Mouse (Mus musculus): ENCODE data around the gene Il11.
"Not testable (repeated sequence)": the region's sequence is repeated elsewhere in the genome, so short reads cannot be mapped to it uniquely, and the experiment has no call there.

Il11 gene

DNA sequence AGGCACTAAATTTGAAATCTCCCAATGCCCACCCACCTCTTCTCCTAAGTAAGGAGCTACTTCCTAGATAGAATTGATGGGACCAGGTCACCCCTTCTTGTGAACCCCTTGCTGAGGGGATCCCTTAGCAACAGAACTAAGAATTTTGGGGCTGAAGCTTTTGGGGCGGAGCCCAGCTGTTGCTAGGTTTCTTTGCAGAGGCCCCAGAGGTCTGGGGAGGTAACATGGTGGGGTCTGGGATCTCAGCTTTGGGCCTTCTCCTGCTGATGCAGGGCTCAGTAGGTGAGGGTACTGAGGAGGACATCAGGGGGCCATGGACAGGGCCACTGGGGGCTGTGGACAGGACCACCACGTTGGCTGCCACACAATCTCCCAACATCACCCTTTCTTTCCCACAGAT is at the start of gene Il11, which contains the start of gene Tmem190:
Gene Il11, minus strand, starts transcription at position 101 of the 400 bp plus-strand sequence.
Gene Tmem190, plus strand, starts transcription at position 179 of the 400 bp plus-strand sequence.
- DNase-seq: no peak

DNA sequence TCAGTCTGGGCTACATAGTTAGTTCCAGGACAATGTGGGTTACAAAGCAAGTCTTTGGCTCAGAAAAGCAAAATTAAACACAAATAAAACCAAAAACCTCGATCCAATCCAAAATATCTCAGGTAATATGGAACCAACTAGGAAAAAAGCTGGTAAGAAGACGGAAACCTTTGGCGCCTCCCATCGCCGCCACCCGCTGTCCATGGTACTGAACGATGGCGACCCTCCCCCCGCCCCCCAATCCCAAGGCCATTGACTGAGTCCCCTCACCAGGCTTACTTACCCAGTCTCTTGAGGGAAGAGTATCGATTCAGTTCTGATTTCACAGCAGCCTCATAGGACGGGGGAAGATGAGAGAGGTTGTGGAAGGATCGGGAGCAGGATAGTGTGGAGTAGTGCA is 47.8 kb upstream of the Il11 start:
- DNase-seq: no peak

DNA sequence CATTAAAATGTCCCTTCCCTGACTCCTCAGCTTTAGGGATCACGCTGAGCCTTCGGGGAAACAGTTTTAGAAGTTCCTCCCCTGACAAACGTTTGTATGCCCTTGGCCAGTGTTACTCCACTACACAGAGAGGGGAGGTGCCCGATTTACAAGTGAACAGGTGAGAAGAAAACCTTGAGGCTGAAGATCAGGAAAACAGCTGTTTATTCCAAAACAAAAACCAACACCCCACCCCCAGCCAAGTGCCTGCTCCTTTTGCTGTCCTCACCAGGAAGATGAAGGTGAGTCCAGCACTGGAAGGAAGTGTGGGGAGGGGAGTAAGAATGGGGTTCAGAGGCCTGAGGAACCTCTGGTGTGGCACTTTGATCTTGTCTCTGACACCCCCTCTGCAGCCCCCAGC is 42.7 kb upstream of the Il11 start:
- no peak for DNase-seq

DNA sequence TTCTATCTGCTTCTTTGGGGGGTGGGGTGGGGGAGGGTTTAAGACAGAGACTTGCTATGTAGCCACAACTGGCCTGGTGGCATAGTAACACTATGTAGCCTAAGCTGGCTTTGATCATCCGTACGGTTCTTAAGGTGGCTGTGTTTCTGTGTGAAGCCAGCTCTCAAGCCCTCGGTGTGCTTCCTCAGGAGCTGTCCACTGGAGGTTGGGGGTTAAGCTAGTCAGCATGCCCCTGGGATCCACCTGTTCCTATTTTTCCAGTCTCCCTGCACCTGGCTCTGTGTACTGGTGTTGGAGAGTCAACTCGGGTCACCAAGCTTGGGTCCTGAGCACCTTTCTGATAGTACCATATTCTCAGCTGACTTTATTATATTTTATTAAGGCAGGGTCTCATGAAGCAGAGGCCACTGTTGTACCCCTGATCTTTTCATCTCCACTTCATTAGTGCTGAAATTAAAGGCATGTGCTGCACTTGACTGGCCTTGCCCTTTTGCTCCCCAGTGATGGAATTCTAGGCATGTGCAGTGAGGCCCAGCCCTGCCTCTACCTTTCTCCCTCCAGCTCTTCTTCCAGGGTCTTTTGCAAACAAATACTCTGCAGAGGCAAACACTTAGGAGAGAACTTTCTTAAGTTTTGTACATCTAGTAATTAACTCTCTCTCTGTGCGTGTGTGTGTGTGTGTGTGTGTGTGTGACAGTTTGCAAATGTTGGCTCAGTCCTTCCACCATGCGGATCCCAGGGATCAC is 39.7 kb upstream of the Il11 start:
- no peak for DNase-seq

DNA sequence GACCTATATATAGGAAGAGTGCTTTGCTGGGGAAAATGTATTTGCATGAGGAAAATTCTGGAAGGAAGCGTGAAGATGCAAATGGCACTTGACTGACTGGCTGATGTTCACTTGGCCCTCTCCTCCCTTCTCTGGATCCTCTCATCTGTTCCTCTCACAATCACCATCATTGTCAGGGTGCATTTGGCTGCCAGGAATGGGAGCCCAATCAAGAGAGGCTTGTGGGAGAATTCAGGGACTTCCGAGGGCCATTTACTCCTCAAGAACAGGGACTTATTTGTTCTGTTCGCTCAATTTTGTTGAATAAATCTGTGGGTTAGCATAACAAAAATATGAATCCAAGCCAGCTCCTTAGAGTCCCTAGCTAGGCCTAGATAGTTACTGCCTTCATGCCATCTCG is 39.0 kb upstream of the Il11 start:
- no peak for DNase-seq

DNA sequence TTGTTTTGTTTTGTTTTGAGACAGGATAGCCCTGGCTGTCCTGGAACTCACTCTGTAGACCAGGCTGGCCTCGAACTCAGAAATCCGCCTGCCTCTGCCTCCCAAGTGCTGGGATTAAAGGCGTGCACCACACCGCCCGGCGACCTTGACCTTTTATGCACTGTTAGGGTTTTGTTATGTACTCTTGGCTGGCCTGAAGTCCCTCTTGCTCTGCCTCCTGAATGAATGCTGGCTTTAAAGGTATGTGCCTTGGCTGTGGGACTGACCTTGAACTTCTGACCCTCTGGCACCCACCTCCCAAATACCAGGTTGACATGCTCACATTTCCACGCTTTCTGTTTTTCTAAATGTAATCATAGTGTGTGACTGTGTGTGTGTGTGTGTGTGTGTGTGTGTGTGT is 38.3 kb upstream of the Il11 start:
- DNase-seq: not testable (repeated sequence)

DNA sequence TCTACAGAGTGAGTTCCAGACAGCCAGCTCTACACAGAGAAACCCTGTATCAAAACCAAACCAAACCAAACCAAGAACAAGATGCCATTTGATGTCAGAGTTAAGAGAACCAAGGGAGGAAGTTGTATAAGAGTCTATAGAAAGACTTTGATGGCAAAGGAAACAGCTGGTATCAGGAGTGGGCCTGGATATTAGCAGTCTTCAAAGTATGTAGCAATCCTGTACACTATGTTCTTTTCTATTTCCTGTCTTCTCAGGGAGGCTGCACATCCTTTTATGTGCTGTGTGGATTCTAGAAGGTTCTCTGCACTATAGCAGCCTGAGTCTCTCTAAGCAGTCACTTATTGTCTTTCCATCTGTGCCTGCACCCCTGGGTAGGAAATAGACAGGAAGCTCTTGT is 33.9 kb upstream of the Il11 start:
- no peak for DNase-seq

DNA sequence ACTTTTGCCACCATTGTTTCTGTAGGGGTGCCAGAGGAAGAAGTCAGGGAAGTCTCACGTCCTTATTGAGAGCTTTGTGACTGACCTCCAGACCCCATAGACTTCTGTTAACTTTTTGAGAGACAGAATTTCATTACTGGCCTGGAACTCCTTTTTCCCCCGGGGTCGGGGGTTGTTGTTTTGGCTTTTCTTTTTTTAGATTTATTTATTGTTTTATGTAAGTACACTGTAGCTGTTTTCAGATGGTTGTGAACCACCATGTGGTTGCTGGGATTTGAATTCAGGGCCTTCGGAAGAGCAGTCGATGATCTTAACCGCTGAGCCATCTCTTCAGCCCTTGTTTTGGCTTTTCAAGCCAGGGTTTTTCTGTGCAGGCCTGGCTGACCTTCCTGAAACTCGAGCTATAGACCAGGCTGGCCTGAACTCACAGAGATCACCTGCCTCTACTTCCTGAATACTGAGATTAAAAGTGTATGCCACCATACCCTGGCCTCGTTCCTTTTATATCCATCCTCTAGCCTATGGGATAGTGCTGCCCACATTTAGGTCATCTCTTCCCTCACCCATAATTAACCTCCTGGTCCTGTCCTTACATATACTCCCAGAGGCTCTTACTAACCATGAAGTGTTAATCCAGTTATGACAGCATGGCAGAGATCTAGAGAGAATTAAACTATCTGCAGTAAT is 30.6 kb upstream of the Il11 start:
- DNase-seq: peak; percentile 34

DNA sequence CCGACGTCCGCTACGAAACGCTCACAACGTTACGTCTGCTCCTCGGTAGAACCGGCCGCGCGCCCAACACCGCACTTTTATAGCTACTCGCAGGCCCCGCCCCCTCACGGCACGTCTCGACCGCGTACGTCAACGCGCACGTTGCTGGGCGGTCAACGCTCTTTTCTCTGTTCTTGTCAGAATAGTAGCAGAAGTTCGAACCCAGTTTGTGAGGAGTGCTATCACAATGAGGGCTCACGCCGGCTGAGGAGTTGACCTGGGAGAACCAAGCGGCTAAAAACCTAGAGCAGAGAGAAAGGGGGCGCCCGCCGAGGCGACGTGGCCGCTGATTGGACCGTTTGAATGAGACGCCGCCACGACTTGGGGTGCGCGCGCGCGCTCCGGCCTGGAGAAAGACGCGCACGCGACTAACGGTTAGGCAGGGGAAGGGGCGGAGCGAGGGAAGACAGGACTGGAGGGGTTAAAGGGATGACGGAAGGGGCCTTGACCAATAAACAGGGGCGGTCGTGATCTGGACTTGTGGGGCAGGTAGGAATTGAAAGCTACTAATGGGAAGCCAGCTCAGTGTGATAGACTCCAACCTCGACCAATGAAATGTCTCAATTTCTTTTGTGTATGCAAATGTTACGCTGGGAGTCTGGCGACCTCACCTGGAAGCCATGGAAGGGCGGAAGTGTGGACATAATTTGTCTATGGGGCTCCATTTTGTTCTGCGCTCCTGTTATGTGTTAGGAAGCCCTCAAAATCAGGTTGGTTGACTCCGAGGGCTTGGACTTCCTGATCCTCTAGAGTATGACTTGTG is 29.8 kb upstream of the Il11 start, which contains the start of gene Ube2s:
Gene Ube2s, minus strand, starts transcription at position 288 of the 802 bp plus-strand sequence.
- peak; percentile 100 for DNase-seq

DNA sequence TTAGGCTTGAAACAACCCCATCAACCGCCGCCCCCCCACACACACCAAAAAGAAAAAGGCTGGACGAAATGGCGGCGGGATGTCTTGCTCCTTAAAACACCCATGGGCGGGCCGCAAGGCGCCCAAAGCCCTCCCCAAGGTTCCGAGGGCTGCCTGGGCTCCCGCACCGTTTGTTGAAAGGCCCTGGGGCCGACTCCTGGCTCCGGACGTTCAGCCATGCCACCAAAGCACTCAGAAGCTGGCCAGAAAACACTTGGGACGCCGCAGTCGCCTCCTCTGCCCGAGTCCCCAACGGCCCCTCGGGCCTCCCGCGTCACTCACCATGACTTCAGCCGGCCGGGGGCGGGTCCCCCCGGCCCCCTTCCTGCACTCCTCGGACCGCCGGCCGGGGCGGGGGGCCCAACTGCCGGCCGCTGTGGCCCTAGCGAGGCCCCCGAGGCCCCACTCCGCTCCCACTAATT is 29.2 kb upstream of the Il11 start:
- no peak for DNase-seq

DNA sequence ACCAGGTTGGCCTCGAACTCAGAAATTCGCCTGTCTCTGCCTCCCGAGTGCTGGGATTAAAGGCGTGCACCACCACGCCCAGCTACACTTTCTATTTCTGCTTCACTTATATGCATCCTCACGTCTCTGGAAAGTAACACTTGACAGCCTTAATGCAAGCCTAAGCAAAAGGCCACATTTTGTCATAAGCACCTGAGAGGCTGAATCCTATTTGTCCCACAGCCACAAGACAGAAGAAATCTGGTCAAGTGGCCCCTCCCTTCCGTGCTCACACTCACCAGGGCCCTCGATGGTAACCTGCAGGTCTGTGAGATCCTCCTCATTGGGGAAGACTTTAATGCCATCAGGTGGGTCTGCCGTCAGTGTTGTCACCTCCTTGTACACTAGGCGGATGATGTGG is 28.5 kb upstream of the Il11 start:
- not testable (repeated sequence) for DNase-seq

DNA sequence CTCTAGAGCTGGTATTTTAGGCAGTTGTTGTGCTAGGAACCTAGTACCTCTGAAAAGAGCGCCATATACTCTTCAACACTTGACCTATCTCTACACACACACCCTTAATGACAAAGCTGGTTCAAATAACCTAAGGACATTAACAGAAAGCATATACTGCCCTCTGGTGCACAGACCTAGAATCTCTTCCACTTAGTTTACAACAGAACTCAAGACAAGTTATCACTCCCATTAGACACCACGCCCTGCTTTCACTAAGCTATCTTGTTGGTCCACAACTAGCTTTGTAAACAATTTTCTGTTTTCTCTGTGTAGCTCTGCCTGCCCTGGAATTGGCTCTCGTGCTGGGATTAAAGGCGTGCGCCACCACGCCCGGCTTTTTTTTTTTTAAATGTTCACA is 24.1 kb upstream of the Il11 start:
- peak; percentile 48 for DNase-seq

DNA sequence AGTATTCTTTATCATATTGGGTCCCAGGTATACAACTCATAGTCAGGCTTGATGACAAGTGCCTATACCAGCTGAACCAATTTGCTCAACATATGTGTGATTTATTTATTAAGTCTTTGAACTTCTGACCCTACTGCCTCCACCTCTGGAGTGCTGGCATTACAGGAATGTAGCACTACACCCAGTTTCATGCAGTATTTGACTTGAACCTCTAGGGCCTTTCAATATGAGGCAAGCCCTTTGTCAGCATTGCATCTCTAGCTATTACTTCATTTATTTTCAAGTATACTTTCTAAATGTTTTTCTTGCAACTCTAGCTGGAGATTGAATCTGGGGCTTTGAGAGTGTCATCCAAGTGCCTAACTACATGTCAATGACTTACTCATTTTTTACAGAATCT is 19.6 kb upstream of the Il11 start:
- DNase-seq: no peak

DNA sequence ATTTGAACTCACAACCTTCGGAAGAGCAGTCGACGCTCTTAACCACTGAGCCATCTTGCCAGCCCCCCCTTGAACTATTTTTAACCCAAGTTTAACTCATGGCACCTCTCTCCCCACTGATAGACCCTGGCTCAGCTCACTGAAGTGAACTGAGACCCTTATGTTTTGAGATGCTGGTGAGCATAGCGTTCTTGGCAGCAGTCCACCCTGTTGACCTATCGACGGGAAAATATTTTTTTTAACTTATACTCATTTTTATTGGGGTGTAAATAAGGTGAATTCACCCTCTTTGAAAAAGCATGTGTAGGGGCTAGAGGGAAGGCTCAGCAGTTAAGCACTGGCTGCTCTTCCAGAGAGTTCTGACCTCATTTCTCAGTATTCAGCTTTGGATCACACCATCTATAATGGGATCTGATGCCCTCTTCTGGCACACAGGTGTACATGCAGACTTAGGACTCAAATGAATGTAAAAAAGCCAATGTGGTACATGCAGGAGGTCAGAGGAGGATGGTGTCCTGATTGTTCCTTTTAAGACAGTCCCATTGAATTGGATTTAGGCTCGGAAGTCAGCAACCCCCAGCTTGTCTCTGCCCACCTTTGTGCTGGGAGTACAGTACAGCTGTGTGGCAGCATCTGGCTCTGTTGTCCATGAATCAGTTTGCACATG is 13.2 kb upstream of the Il11 start:
- no peak for DNase-seq

DNA sequence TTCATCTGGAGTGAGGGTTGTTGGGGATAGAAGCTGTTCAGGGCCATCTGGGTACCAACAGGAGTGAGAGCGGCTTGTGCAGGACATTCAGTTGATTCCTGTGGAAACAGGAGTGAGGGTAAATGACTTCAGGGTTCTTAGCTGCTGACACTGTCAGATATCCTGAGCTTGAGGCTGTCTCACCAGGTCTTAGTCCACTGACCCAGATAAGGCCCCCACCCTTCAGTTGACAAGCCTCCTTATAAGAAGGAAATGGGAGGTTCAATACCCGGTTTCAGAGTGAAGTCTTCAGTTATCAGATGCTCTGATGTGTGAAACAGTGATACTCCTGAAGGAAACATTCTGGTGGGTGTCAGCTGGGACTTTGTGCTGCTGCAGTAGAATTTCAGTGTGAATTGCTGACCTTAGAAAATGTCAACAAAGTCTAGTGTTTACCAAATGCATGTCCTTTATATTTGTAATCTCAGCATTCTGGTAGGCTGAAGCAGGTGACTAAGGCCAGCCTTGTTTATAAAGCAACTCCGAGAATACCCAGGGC is 12.0 kb upstream of the Il11 start:
- DNase-seq: no peak

DNA sequence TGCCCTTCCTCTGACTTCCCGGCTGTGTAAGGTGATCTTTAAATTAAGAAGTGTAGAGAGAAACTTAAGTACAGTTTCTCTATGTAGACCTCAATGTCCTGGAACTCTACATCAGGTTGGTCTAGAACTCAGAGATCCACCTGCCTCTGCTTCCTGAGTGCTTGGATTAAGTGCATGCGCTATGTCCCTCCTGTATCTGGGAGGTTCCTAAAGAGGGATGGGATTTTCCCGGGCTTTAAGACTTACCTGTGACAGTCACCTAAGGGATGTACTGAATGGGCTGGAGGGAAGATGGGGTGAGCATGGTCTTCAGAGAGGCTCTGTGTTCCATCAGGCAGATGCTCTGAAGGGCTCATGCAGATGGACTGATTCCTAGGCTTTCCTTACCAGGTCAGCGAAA is 11.0 kb upstream of the Il11 start:
- DNase-seq: no peak

DNA sequence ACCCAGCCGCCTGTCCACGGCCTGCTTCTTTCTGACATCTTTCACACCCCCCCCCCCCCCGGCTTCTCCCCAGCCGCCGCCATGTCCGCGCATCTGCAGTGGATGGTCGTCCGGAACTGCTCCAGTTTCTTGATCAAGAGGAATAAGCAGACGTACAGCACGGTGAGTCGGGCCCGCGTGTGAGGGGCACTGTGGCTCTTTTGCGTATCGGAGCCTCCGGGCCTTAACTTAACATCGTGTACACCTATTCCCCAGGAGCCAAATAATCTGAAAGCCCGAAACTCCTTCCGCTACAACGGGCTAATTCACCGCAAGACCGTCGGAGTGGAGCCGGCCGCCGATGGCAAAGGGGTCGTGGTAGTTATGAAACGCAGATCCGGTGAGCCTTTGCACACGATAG is 10.6 kb upstream of the Il11 start:
- DNase-seq: peak; percentile 46

DNA sequence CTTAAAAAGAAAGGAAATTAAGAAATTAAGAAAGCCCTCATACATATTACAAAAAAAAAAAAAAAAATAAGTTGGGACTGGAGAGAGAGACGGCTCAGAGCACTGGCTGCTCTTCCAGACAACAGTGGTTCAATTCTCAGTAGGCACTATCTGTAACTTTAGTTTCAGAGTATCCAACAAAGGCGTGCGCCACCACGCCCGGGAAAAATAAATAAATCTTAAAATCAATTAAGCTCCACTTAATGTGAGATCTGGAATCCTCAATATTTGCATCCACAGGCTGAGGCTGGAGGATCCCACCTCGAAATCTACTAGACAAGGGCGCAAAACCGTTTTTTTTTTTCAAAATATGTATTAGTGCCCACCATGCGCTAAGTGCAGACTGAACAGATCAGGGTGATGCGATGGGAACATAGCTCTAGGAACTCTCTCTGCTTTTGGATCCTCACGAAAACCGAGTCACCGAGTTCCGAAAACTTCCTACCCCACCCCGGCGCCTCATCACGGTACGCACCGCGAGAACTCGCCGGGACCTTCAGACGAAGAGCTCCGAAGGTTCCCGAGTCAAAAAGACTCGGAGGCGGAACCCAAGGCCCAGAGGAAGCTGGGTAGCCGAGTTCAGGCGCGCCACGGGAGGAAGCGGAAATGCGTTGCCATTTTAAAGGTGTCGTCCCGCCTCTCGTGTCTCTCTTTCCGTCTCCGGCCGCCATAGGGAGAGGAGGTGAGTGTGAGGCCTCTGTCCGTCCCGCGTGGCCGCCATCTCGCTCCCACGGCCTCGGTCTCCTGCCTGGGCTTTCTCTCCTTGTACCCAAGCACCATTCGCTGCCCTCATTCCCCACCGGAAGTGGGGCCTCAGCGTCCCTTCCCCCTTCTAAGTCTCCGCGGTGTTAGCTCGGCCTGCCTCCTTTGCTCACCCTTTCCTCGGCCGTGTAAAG is 9.9 kb upstream of the Il11 start, which contains the start of gene Rpl28:
Gene Rpl28, plus strand, starts transcription at position 597 of the 935 bp plus-strand sequence.
- DNase-seq: peak; percentile 92

DNA sequence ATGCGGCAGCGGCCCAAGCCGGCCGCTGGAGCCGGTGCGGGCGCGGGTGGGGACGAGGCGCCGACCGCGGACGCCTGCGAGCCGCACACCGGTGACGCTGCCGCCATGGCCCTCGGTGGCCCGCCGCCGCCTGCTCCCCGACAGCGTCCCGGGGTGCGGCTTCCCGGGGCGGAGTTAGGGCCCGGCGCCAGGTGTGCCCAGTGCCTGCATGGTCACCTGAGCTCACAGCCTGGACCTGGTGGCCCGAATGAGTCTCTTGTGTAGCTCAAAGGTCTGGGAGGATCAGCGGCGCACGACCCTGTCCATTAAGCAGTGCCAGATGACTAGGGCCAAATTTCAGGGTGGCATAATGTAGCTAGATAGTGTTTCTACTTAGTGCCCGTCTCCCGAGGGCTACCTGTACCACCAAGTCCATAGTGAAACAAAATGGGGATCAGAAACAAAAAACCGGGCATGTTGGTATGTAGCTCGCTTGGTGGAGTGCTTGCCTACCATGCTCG is 6.8 kb upstream of the Il11 start, which contains the start of gene Tmem238:
Gene Tmem238, minus strand, starts transcription at position 221 of the 500 bp plus-strand sequence.
- DNase-seq: peak; percentile 59

DNA sequence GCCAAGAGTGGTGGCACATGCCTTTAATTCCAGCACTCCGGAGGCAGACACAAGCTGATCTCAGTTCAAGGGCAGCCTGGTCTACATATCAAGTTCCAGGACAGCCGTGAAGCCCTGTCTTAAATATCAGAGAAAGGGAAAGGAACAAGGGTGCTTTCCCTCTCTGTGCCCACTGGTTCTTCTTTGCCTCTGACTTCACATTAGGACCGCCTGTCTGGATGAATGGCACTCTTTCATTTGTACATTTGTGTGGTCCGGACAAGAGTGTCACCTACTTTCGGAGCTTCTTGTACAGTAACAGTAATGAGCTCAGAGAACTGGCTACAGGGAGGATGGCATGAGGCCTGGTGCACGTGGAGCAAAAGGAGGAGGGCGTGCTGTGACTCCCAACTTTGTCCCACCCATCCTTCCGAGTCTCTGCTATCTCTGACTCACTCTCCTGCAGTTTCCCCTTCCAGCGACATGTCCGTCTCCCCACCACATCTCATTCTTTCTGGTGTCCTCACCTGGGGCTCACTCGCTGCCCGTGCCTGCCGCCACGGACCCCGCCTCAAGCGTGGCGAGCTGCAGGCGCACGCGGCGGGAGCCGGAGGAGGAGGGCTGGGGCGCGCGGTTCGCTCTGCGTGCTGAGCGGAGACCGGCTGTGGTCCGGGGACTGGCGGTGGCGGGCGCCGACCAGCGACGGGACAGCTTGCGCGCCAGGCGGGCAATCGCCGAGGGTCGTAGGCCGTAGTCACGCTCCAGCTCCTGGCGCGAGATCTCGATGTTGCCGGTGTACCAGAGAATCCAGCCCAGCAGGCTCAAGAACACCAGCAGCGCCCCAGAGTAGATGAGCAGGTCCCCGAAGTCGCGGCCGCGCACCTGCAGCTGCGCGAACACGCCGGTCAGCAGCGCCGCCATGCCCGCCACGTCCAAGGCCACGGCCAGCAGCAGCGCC is 6.1 kb upstream of the Il11 start:
- DNase-seq: peak; percentile 69

Data from thymus, postnatal 4 days (tissue).